Mouse (Mus musculus) ES-Bruce4 (cell line): ENCODE data around the gene Cog4. TPM values are rescaled to one million over a fixed set of nuclear protein-coding genes. Genes with fewer than 3 reads are reported as not detected.

Experiments used
- H3K27ac ChIP-seq: 2 replicates; pipeline ENCODE4 v1.5.1; 2012; ENCODE audit warnings: low read length, inconsistent platforms; ENCODE audit not compliant: insufficient read depth
- H3K27me3 ChIP-seq: 2 replicates; pipeline ENCODE4 v1.6.1; 2012; ENCODE audit warnings: mild to moderate bottlenecking, low read length, inconsistent platforms; ENCODE audit not compliant: control insufficient read depth, poor library complexity, insufficient read depth, severe bottlenecking
- H3K36me3 ChIP-seq: 2 replicates; pipeline ENCODE4 v1.6.1; 2012; ENCODE audit warnings: inconsistent platforms, mild to moderate bottlenecking, low read length, moderate library complexity; ENCODE audit not compliant: control insufficient read depth, poor library complexity, insufficient read depth, severe bottlenecking
- H3K4me1 ChIP-seq: one replicate; pipeline ENCODE4 v1.8.1; 2011; ENCODE audit warnings: low read length; ENCODE audit not compliant: control insufficient read depth, insufficient read depth
- H3K4me3 ChIP-seq: 2 replicates; pipeline ENCODE4 v1.5.1; 2011; ENCODE audit warnings: low read depth, mild to moderate bottlenecking, low read length
- H3K9ac ChIP-seq: 2 replicates; pipeline ENCODE4 v1.6.1; 2012; ENCODE audit warnings: low read depth, mild to moderate bottlenecking, inconsistent platforms; ENCODE audit not compliant: poor library complexity, severe bottlenecking
- H3K9me3 ChIP-seq: replicated peaks from 2 replicates; pipeline ENCODE4 v1.6.1; 2012; ENCODE audit warnings: mild to moderate bottlenecking, low read length, inconsistent platforms; ENCODE audit not compliant: control insufficient read depth, poor library complexity, insufficient read depth, severe bottlenecking
- CTCF ChIP-seq: IDR thresholded peaks from one replicate; pipeline ENCODE4 v1.8.1; 2011; ENCODE audit warnings: low read depth, low read length
- EP300 ChIP-seq: IDR thresholded peaks from 2 replicates; pipeline ENCODE4 v1.6.1; 2011; ENCODE audit warnings: low read depth, low read length; ENCODE audit not compliant: insufficient read depth
- POLR2A ChIP-seq: IDR thresholded peaks from one replicate; pipeline ENCODE4 v1.8.1; 2011; ENCODE audit warnings: low read length; ENCODE audit not compliant: insufficient read depth
- polyA plus RNA-seq: library from polyadenylated mRNA; stranded (reverse); fragments of >200 nt; gene quantifications from 2 replicates; pipeline ENCODE4 v1.2.4, GENCODE M21; 2011; ENCODE audit warnings: low read depth; ENCODE audit not compliant: missing spikeins, insufficient read depth, insufficient read length

Cog4 gene
- polyA plus RNA-seq, 1 experiment: 50.7 TPM

DNA sequence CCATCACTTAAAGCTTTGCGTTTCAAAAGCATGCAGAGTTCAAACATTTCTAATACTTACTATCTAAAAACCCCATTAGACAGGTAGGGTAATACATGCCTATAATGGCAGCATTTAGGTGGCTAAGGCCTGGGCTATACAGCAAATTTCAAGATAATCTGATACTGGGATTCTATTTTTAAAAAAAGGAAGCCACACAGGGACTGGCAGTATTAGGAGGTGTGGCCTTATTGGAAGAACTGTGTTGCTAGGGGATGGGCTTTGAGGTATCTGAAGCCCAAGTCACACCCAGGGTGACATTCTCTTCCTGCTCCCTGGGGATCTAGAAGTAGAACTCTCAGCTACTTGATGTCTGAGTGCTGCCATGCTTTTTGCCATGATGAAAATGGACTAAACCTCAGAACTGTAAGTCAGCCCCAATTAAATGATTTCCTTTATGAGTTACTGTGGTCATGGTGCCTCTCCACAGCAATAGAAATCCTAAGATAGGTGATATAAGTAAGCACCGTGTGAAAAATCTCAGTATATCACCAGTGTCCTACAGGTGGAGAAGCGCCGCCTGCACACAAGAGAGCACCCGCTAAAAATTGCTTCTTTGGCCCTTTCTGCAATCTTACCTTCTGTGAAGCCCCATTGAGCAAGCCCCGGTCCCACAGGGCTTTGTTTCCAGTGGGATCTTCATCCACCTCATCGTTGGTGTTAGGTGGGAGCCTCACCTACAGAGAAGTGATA is 33.9 kb upstream of the Cog4 start:
- H3K36me3 ChIP-seq: peaks cover 84% of the 10 kb centered on the region
- no peaks in the 10 kb centered on the region for H3K27me3 ChIP-seq
- no peak overlapping the region for H3K27ac ChIP-seq
- no peaks in the 10 kb centered on the region for H3K4me1 ChIP-seq
- no peak overlapping the region for H3K4me3 ChIP-seq
- no peak overlapping the region for H3K9ac ChIP-seq
- no peaks in the 10 kb centered on the region for H3K9me3 ChIP-seq
- TF ChIP-seq CTCF (no peak), EP300 (no peak), POLR2A (no peak)

DNA sequence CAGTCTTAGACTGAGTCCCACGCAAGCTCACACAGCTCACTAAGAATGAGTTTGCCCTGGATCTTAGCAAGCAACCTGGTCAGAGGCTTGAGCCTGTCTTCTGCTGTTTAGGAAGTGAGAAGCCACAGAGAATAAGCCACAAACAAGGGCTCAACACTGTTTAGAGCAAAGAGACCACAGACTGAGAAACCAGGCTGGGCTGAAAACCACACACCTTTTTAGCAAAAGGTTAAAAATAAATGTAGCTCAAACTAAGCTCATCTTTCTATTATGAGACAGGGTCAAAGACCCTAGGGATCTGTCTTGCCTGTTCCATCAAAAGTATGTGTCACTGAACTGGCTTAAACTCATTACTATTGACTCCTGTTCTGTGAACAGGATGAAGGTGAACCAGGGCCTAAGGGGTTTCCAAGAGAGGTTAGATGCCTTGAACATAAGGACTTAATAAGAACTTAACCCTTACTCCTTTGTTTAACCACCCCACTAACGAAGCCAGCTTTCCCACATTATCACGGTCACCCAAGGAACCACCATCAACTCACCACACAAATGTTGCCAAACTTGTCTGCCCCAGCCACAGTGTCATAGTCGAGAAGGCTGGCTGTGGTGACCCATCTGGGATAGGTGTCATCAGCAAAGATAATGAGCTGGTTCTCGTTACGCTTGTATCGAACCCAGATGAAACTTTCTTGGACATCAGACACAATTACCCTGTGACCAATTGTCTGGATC is 33.2 kb upstream of the Cog4 start:
- no peaks in the 10 kb centered on the region for H3K4me1 ChIP-seq
- H3K9me3 ChIP-seq: no peaks in the 10 kb centered on the region
- no peak overlapping the region for H3K27ac ChIP-seq
- H3K4me3 ChIP-seq: no peak overlapping the region
- TF ChIP-seq CTCF: no peak
- no peak for TF ChIP-seq EP300
- TF ChIP-seq POLR2A: no peak
- no peaks in the 10 kb centered on the region for H3K27me3 ChIP-seq
- H3K36me3 ChIP-seq: peaks cover 91% of the 10 kb centered on the region
- no peak overlapping the region for H3K9ac ChIP-seq

DNA sequence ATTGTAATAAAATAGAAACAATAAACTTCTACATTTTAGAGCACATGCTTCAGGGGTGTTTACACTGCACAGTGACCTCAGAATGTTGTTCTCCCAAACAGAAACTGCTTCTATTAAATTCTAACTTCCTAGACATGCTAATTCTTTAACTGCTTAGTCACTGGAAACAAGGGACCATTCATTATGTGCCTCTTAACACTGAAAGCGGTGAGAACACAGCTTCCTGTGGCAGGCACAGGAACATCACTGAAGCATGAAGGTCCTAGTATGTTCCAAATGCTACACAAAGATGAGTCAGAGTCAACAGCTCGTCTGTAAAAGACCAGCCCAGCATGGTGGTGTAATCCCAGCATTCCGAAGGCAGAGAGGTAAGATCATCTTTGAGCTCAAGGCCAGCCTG is 31.1 kb upstream of the Cog4 start:
- H3K36me3 ChIP-seq: peaks cover 100% of the 10 kb centered on the region

DNA sequence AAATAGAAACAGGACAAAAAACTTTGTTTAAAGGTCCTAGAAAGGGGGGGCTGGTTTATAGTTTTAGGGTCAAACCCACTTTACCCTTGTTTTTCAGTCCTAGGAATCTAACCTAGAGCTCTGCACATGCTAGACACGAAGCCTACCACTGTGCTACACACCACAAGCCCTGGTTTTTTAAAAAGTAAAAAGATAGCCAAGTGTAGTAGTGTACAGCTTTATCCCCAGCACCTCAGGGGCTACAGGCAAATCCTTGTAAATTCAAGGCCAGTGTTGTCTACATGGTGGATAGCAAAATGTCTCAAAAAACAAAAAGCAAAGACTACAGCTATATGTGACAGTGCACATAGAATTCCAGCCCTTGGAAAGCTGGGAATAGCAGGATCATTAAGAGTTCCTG is 29.4 kb upstream of the Cog4 start:
- Histone ChIP-seq H3K36me3 (peaks cover 100% of the 10 kb centered on the region), H3K27ac (0 out of 2 replicates have a peak overlapping the region, but pooled peaks have one; percentile 20), H3K4me3 (no peak overlapping the region), H3K9ac (no peak overlapping the region), H3K9me3 (no peaks in the 10 kb centered on the region), H3K27me3 (no peaks in the 10 kb centered on the region), H3K4me1 (no peaks in the 10 kb centered on the region)
- no peak for TF ChIP-seq POLR2A
- TF ChIP-seq CTCF: no peak
- no peak for TF ChIP-seq EP300

More for the DNA sequence above, 31.1 kb upstream of the Cog4 start:
- Histone ChIP-seq H3K27me3 (no peaks in the 10 kb centered on the region), H3K9ac (no peak overlapping the region), H3K27ac (no peak overlapping the region), H3K9me3 (no peaks in the 10 kb centered on the region), H3K4me1 (no peaks in the 10 kb centered on the region), H3K4me3 (no peak overlapping the region)
- TF ChIP-seq EP300 (no peak), POLR2A (no peak), CTCF (no peak)

DNA sequence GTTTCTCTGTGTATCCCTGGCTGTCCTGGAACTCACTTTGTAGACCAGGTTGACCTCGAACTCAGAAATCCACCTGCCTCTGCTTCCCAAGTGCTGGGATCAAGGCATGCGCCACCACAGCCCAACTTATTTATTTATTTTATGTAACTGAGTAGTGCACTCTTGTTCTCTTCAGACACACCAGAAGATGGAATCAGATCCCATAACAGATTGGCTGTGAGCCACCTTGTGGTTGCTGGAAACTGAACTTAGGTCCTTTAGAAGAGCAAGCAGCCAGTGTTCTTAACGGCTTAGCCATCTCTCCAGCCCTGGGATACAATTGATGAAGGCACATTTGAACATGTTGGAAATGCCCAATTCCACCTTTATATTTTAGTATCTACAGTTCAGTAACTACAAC is 27.8 kb upstream of the Cog4 start:
- Histone ChIP-seq H3K27me3 (no peaks in the 10 kb centered on the region), H3K9me3 (no peaks in the 10 kb centered on the region), H3K4me3 (no peak overlapping the region), H3K9ac (no peak overlapping the region), H3K27ac (0 out of 2 replicates have a peak overlapping the region, but pooled peaks have one; percentile 30), H3K4me1 (no peaks in the 10 kb centered on the region), H3K36me3 (peaks cover 100% of the 10 kb centered on the region)
- TF ChIP-seq POLR2A (no peak), EP300 (no peak)

DNA sequence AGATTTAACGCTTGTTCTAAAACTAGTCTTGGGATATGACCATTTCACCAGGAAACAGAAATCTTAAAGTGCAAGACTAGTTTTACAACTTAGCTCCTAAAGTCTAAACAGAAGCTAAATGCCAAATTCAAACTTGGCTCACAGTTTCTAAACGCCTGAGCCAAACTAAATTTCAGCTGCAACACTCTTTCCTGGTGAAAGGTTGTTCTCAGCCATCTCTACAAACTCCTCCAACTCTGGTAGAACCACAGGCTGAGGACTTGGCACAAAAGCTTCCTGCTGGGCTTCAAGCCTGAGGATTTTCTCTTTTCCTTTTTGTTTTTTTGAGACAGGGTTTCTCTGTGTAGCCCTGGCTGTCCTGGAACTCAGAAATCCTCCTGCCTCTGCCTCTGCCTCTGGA is 26.1 kb upstream of the Cog4 start:
- Histone ChIP-seq H3K9ac (no peak overlapping the region), H3K36me3 (peaks cover 100% of the 10 kb centered on the region), H3K9me3 (no peaks in the 10 kb centered on the region), H3K4me1 (no peaks in the 10 kb centered on the region), H3K27me3 (no peaks in the 10 kb centered on the region), H3K27ac (no peak overlapping the region), H3K4me3 (no peak overlapping the region)
- TF ChIP-seq POLR2A (no peak), CTCF (no peak), EP300 (no peak)
